9 mouse cellular contexts compared by ENCODE assay signal in the genomic region with DNA sequence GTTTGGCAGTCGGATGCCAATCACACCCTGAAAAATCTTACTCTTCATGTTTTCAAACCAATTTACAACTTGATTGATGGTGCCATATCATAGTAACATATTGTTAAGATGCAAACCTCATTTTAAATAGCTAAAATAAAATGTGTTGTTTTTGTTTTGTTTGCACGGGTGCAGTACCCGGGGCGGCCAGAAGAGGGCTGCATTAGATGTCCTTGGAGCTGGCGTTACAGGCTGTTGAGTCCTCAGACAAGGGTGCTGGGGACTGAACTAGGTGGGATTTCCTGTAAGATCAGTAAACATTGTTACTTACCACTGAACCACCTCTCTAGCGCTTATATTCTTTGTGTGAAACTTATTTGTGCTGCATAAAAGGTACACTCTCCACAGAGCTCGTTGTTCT.
DNase-seq lines count a peak whose midpoint lies in the region; ATAC-seq and TF ChIP-seq lines count a peak whose summit lies in the region.
"Had no signal": no experiment of that assay in that cellular context is flagged by ENCODE, and none has a peak within 500 bp of the region (broad histone marks: within the 10 kb centered on the region; RNA-seq: fewer than 3 reads in every experiment).

No protein-coding gene starts in this region.

- no peak for TF ChIP-seq EP300 in lung, postnatal 0 days (IDR thresholded peaks at IDR 0.05)

- H3K36me3 ChIP-seq in hindbrain, embryonic 10.5 days, result no peaks in the 10 kb centered on the region
- H3K36me3 ChIP-seq in hindbrain, embryonic 12.5 days, result no peaks in the 10 kb centered on the region
- no peaks in the 10 kb centered on the region for H3K36me3 ChIP-seq in E14TG2a.4 (ENCODE audit: insufficient read depth, low read length)
- no peaks in the 10 kb centered on the region for H3K36me3 ChIP-seq in lung, postnatal 0 days (ENCODE audit: insufficient read depth, low read length)
- no peaks in the 10 kb centered on the region for H3K36me3 ChIP-seq in heart, embryonic 11.5 days (ENCODE audit: control insufficient read depth, insufficient read depth, low read length)

- DNase-seq in hindbrain, embryonic 10.5 days (ENCODE audit: low spot score), result peak; percentile 56
- DNase-seq in 416B (ENCODE audit: low read depth), result peak; percentile 56
- peak; percentile 9 for DNase-seq in lung, postnatal 0 days (ENCODE audit: low spot score)
- peak; percentile 36 to 50 for DNase-seq in thymus, postnatal 36 days

- H3K9me3 ChIP-seq in hindbrain, embryonic 10.5 days, result no peaks in the 10 kb centered on the region
- no peaks in the 10 kb centered on the region for H3K9me3 ChIP-seq in hindbrain, embryonic 12.5 days (replicated peaks)
- H3K9me3 ChIP-seq in E14TG2a.4 (ENCODE audit: low read length), result no peaks in the 10 kb centered on the region
- no peaks in the 10 kb centered on the region for H3K9me3 ChIP-seq in lung, postnatal 0 days (ENCODE audit: low read length)
- H3K9me3 ChIP-seq in heart, embryonic 11.5 days (replicated peaks; ENCODE audit: control insufficient read depth, low read length), result no peaks in the 10 kb centered on the region

- no peak overlapping the region for H3K27ac ChIP-seq in hindbrain, embryonic 10.5 days
- H3K27ac ChIP-seq in hindbrain, embryonic 12.5 days, result no peak overlapping the region
- H3K27ac ChIP-seq in lung, postnatal 0 days (ENCODE audit: low read length), result no peak overlapping the region
- H3K27ac ChIP-seq in heart, embryonic 11.5 days (ENCODE audit: low read depth, low read length), result no peak overlapping the region
- H3K27ac ChIP-seq: macrophage had no signal

- peaks cover 23% of the 10 kb centered on the region for H3K4me1 ChIP-seq in hindbrain, embryonic 10.5 days (replicated peaks)
- H3K4me1 ChIP-seq in hindbrain, embryonic 12.5 days, result peaks cover 11% of the 10 kb centered on the region
- H3K4me1 ChIP-seq in E14TG2a.4 (replicated peaks; ENCODE audit: low read depth, low read length), result peaks cover 12% of the 10 kb centered on the region
- H3K4me1 ChIP-seq in lung, postnatal 0 days (ENCODE audit: insufficient read depth, low read depth, low read length), result no peaks in the 10 kb centered on the region
- H3K4me1 ChIP-seq in heart, embryonic 11.5 days (ENCODE audit: control insufficient read depth, insufficient read depth, low read length), result peaks cover 24% of the 10 kb centered on the region

- WGBS in hindbrain, embryonic 10.5 days, result 26% methylated on average over 7 of the region's 7 CpGs
- 25% methylated on average over 7 of the region's 7 CpGs for WGBS in hindbrain, embryonic 12.5 days
- WGBS in lung, postnatal 0 days, result 43% methylated on average over 7 of the region's 7 CpGs
- 37% methylated on average over 7 of the region's 7 CpGs for WGBS in heart, embryonic 11.5 days (ENCODE audit: insufficient replicate concordance)

- no peak overlapping the region for H3K4me2 ChIP-seq in hindbrain, embryonic 12.5 days (replicated peaks)
- H3K4me2 ChIP-seq in lung, postnatal 0 days (replicated peaks; ENCODE audit: low read depth, low read length), result no peak overlapping the region
- H3K4me2 ChIP-seq in heart, embryonic 11.5 days, result no peak overlapping the region

- no peak overlapping the region for H3K9ac ChIP-seq in hindbrain, embryonic 12.5 days
- no peak overlapping the region for H3K9ac ChIP-seq in lung, postnatal 0 days (replicated peaks; ENCODE audit: low read depth)
- H3K9ac ChIP-seq in heart, embryonic 11.5 days (ENCODE audit: low read depth, low read length), result no peak overlapping the region

- H3K27me3 ChIP-seq in hindbrain, embryonic 10.5 days (ENCODE audit: insufficient read depth, poor library complexity, severe bottlenecking), result peaks cover 25% of the 10 kb centered on the region
- peaks cover 25% of the 10 kb centered on the region for H3K27me3 ChIP-seq in hindbrain, embryonic 12.5 days
- H3K27me3 ChIP-seq in E14TG2a.4 (ENCODE audit: insufficient read depth, low read length), result peaks cover 11% of the 10 kb centered on the region
- H3K27me3 ChIP-seq in lung, postnatal 0 days (replicated peaks; ENCODE audit: insufficient read depth, low read length), result peaks cover 6% of the 10 kb centered on the region; the same call in 1 of the 2 replicates
- H3K27me3 ChIP-seq in heart, embryonic 11.5 days (ENCODE audit: control insufficient read depth, insufficient read depth, low read length), result no peaks in the 10 kb centered on the region

- peak; percentile 99 for TF ChIP-seq CTCF in E14TG2a.4 (conservative IDR thresholded peaks at IDR 0.05; ENCODE audit: low read length)
- peak; percentile 77 for TF ChIP-seq CTCF in lung, postnatal 0 days (IDR thresholded peaks at IDR 0.05)

- no peak overlapping the region for H3K4me3 ChIP-seq in hindbrain, embryonic 10.5 days
- H3K4me3 ChIP-seq in hindbrain, embryonic 12.5 days, result no peak overlapping the region
- H3K4me3 ChIP-seq in E14TG2a.4 (replicated peaks; ENCODE audit: low read length), result no peak overlapping the region
- no peak overlapping the region for H3K4me3 ChIP-seq in lung, postnatal 0 days (ENCODE audit: low read depth, low read length)
- H3K4me3 ChIP-seq in heart, embryonic 11.5 days (ENCODE audit: low read depth, low read length), result no peak overlapping the region

- ATAC-seq in hindbrain, embryonic 12.5 days (ENCODE audit: low FRiP score), result no peak
- ATAC-seq in common myeloid progenitor, adult 5-6 weeks (replicated peaks; ENCODE audit: low read depth, poor library complexity, severe bottlenecking), result peak; percentile 61
- ATAC-seq in lung, postnatal 0 days, result no peak
- ATAC-seq in heart, embryonic 11.5 days (replicated peaks; ENCODE audit: insufficient number of reproducible peaks, low FRiP score, low TSS enrichment), result no peak
